Mouse (Mus musculus) brain, embryonic 18.5 days (tissue): ENCODE results near the gene B4galnt3.
A peak's percentile ranks its signal among the peaks of the same experiment; 100 is the strongest.

ENCODE experiments used
- DNase-seq: peaks from one replicate; pipeline ENCODE4 v3.0.0-alpha.2; 2012; ENCODE audit warnings: low read depth, low spot score

Gene B4galnt3

GRCm38 (mm10) chr6:120222669-120223068, 71.7 kb downstream of the B4galnt3 start:
- DNase-seq: no peak

- DNase-seq: no peak
Observed at GRCm38 (mm10) chr6:120219281-120219680, 75.1 kb downstream of the B4galnt3 start.

DNA sequence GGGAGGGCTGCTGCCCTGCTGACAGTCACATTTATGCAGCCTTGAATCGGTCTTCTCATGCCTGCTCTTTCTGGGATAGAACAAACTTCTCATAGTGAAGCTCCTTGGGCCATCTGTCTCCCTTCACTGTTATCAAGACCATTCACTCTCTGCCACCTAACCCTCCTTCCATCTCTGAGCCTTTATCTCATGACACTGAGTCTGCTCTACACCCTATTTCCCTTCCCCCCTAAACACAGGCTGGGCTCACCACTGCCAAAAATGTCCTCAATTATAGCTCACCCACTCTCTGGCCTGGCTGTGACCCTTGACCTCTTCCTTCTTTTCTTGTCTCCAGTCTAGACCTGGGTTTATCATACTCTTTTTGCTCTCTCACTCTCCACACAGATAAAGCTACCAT, 77.7 kb downstream of the B4galnt3 start:
- no peak for DNase-seq

DNA sequence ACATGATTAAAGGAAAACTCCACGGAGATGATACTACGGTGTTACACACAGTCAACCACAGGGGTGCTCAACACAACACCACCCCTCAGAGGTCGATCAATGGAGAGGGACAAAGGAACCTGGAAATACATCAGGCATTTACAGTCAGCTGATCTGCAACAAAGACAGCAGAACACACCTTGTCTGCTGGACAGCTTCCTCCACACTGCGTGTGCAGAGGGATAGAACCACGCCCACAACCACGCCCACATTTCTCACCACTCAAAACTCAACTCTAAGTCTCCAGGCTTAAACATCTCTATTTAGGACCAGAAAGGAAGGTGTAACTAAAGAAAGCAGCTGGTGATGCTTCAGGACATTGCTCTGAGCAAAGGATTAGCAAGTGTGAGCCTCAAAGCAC, 82.8 kb downstream of the B4galnt3 start:
- no peak for DNase-seq

GRCm38 (mm10) chr6:120206586-120206985, 87.8 kb downstream of the B4galnt3 start:
- no peak for DNase-seq

DNA sequence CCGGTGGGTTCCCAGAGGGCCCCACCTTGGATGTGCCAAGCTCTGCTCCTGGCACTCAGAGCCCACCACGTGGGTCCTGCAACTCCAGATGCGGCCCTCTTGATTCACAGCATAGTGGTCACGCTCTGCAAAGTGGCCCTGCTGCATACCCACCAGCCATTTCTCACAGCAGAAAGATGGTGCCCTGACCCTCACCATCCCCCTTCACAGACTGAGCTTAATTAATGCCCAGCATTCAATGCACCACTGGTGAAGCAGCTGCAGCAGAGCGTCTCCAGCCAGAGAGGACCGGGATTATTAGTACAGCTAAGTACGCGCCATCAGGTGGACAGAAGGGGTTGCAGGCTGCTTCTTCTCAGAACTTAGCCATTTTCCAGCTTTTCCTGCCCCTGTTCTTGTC, 92.0 kb downstream of the B4galnt3 start:
- DNase-seq: no peak

- DNase-seq: no peak
Observed at GRCm38 (mm10) chr6:120201956-120202355, 92.4 kb downstream of the B4galnt3 start.

- DNase-seq: no peak
Observed at GRCm38 (mm10) chr6:120199638-120200394, 94.5 kb downstream of the B4galnt3 start.

GRCm38 (mm10) chr6:120197964-120198363, 96.4 kb downstream of the B4galnt3 start:
- DNase-seq: no peak

- no peak for DNase-seq
Observed at GRCm38 (mm10) chr6:120196837-120197236, 97.5 kb downstream of the B4galnt3 start.

DNA sequence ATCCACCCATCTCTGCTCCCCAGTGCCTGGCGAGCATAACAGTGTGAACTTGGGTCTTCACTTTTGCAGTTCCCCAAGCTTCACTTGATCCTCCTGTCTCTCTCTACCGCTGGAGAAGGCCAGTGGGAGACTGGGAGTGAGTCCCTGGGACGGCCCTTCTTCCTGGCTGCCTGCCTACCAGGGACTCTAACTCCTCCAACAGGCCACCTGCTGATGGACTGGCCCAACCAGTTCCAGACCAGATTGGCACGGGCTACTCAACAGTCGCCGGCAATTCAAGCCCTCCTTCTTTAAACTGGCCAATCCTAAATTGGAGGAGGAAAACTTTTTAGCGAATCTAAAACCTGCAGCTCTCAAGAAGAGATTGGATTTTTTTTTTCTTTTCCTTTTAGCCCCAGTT, 99.4 kb downstream of the B4galnt3 start:
- DNase-seq: no peak

- DNase-seq: no peak
Observed at GRCm38 (mm10) chr6:120194305-120194704, 100.1 kb downstream of the B4galnt3 start.

- no peak for DNase-seq
Observed at GRCm38 (mm10) chr6:120193793-120194192, 100.6 kb downstream of the B4galnt3 start.

DNA sequence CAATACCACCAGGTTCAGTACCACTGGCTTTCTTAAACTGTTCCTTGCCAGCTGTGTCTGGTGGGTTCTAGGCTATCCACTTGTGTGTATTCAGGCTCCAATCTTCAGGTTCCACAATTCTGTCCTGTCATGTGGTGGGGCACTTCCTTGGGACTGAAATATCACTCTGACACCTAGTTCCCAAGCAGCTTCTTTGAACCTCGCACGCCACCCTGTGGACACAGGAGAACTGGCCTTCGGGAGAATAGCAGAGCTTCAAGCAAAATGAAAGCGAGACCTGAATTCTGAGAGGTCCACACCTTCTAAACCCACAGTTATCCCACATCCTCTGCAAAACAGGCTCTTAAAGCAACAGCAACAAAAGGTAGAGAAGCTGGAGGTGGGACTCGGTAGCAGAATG, 101.2 kb downstream of the B4galnt3 start:
- DNase-seq: peak; percentile 20

DNA sequence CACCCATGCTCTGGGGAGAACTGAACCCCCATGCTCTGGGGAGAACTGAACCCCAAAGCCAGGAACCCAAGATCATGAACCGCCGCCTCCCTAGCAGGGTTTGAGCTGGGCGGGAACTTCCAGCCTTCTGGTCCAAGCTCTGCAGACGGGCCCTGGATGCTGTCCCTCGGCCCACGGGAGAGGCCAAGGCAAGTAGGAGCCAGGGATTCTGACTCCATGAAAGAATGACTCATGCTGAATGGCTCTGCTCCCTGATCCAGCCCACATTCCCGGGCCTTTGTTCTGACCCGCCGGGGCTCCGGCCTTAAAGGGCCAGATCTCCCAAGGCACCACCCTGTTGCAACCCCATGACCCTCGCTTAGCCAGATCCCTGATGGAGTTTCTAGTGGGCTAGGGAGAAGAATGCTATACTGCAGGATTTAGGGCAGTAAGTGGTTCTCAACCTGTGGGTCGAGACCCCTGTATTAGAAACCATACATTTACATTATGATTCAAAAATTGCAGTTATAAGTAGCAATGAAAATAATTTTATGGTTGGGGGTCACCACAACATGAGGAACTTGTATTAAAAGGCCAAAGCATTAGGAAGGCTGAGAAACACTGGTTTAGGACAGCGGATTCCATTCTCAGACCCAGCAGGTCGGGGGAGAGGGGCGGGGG, 102.0 kb downstream of the B4galnt3 start:
- DNase-seq: no peak

DNA sequence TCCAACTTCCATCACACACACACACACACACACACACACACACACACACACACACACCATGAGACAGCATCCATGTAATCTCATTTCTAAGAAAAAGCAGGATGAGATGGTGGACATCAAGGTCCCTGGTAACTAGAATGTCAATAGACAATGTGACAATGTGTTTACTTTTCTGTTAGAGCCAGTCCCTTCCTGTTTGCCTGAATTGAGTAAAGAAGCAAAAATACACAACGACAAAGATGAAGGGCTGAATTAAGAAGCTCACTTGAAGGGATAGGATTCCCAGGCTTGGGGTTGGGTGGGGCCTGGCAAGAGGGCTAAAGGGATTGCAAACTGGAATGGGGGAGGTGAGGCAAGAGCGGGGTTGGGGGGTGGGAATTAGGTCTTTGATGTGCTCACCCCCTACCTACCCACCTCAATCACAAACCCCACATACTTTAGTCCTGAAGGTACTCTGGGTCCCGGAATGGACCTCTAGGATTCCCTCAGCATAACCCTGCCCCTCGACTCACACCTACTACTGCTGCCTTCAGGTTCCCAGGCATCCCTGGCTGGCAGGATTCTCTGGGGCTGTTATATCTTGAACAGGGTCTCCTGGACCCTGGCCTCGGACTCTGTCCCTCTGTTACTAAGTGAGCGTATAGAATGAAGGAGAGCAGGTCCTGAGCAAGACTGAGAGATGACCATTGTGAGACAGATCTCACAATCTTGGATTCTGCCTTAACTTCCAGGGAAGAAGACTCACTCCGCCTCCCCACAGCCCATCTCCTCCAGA, 102.8 kb downstream of the B4galnt3 start:
- DNase-seq: no peak

DNA sequence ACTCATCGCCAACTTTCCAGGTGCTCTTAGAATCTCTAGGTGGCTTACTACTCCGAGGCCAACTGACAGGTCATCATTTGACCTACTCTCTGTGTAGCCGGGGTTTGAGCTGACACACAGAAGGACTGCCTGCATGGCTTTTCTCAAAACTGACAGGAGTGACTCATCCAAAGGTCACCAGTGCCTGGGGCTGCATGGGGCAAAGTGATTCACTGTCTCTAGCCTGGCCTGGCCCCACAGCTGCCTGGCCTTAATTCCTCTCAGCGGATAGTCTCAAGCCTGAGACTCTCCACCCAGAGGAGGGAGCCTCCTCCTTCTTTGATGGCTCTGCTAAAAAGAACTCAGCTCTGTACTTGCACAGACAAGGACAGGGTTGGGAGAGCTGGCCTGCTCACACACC, 103.4 kb downstream of the B4galnt3 start:
- DNase-seq: no peak

DNA sequence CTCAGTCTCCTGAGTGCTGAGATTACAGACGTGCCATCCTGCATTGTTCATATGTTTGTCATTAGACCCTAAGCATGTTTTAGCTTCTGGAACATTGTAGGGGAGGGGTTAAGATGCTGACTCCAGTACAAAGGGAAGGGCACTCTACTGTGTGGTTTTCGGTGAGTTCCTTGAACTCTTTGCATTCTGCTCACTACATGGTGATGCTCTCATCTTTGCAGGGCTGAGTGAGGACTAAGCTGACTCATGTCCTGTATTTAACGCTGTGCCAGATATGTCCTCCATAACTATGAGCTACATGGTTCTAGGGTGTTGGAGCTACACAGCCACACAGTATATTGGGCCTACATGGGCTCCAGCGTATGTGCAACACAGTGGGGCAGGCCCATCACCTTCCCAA, 104.0 kb downstream of the B4galnt3 start:
- DNase-seq: no peak

DNA sequence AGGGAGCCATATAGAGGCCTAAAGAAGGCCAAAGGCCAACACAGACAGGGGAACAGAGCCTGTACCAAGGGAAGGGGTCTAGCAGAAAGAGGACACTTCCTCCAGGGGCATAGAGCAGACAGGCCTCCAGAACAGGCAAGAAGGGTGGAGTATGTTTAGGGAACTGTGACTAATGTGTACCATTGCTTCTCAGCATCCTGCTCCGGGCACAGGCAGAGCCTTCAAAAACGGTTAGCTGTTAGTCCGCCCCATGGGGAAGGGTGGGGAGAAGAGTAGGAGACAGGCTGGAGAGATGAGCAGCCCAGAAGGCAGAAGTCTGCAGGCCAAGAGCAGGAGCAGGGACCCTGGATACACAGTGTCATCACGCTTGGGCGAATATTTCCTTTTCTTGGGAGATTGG, 105.1 kb downstream of the B4galnt3 start:
- no peak for DNase-seq

- DNase-seq: no peak
Observed at GRCm38 (mm10) chr6:120188376-120189235, 105.8 kb downstream of the B4galnt3 start.

DNA sequence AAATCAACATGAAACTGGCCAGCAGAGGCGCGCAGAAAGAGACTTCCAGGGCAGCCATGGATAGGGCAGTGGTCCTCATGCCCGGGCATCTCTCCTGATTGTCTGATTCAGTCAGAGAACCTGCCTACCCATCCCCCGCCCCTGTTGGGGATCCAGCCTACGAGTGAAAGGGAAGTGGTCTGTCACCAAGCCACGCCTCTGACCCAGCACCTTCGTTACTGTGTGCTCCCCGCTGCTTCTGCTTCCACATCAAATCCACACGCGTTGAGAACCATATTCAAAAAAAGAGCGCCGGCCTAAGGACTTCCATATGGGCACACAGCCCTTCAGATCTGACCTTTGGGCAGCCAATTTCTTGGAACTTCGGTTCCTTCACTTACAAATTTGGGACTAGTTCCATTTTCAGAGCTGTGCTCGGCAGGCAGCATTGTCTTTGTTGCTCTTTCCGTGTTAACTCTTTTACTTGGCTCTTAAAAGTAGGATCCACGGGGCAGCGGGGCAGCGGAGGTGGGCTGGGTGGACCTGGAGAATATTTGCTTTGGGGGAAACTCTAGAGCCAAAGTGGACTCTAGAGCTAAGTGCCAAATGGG, 106.7 kb downstream of the B4galnt3 start:
- DNase-seq: no peak
